In the genomic region with DNA sequence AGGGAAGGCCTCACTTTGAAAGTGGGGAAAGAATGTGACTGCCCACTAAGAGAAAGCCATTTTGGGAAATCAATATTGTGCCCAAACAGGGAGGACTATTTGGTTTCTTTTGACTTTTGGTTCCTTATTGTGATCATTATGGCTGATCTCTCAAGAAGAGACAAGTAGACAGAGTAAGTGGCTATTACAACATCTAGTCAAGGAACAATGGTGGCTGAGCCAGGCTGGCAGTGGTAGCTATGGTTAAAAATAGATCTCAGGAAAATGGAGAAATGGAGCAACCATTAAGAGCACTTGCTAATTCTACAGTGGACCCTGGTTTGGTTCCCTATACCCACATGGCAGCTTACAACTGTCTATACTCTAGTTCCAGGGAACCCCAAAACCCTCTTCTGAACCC, we compare ENCODE assay signal across 26 mouse cellular contexts.
A peak's percentile ranks its signal among the peaks of the same experiment; 100 is the strongest.
DNase-seq lines count a peak whose midpoint lies in the region; ATAC-seq and TF ChIP-seq lines count a peak whose summit lies in the region.
"Had no signal": no experiment of that assay in that cellular context is flagged by ENCODE, and none has a peak within 500 bp of the region (broad histone marks: within the 10 kb centered on the region; RNA-seq: fewer than 3 reads in every experiment).

No protein-coding gene starts in this region.

- no peak for TF ChIP-seq POLR2A in bone marrow macrophage, adult 2 months (IDR thresholded peaks at IDR 0.05; ENCODE audit: borderline replicate concordance, low read depth, low read length)

- no peak overlapping the region for H3K9ac ChIP-seq in kidney, embryonic 16.5 days (replicated peaks; ENCODE audit: low read length)
- H3K9ac ChIP-seq: forebrain, embryonic 13.5 days; heart, embryonic 12.5 days; heart, embryonic 15.5 days; hindbrain, embryonic 14.5 days had no signal

- TF ChIP-seq CTCF in bone marrow macrophage, adult 2 months (IDR thresholded peaks at IDR 0.05; ENCODE audit: low read depth, low read length), result no peak

- H3K27me3 ChIP-seq in kidney, embryonic 16.5 days (ENCODE audit: insufficient read depth, low read length), result no peaks in the 10 kb centered on the region
- H3K27me3 ChIP-seq: forebrain, embryonic 13.5 days; heart, embryonic 12.5 days; heart, embryonic 15.5 days; Patski had no signal

- H3K4me2 ChIP-seq in kidney, embryonic 16.5 days (replicated peaks; ENCODE audit: low read depth, low read length), result no peak overlapping the region
- H3K4me2 ChIP-seq: forebrain, embryonic 13.5 days; heart, embryonic 12.5 days; heart, embryonic 15.5 days; hindbrain, embryonic 14.5 days had no signal

- H3K36me3 ChIP-seq in kidney, embryonic 16.5 days (ENCODE audit: insufficient read depth, low read length), result no peaks in the 10 kb centered on the region
- H3K36me3 ChIP-seq: forebrain, embryonic 10.5 days; heart, embryonic 12.5 days; heart, embryonic 15.5 days had no signal

- H3K27ac ChIP-seq in bone marrow macrophage, adult 2 months (ENCODE audit: insufficient read depth, low read depth, low read length), result peak overlapping the region; percentile 47
- no peak overlapping the region for H3K27ac ChIP-seq in kidney, embryonic 16.5 days (ENCODE audit: low read length)
- H3K27ac ChIP-seq: forebrain, embryonic 10.5 days; forebrain, embryonic 13.5 days; heart, embryonic 15.5 days; hindbrain, embryonic 14.5 days; hindbrain, postnatal 0 days had no signal

- no peak overlapping the region for H3K4me3 ChIP-seq in bone marrow macrophage, adult 2 months (ENCODE audit: insufficient read depth, low read length)
- H3K4me3 ChIP-seq in kidney, embryonic 16.5 days (ENCODE audit: low read length), result no peak overlapping the region
- H3K4me3 ChIP-seq: forebrain, embryonic 10.5 days; forebrain, embryonic 13.5 days; heart, embryonic 12.5 days; heart, embryonic 15.5 days had no signal

- ATAC-seq in granulocyte monocyte progenitor cell, adult 5-6 weeks (replicated peaks; ENCODE audit: poor library complexity, severe bottlenecking), result peak; percentile 88
- ATAC-seq in megakaryocyte progenitor cell, adult 5-6 weeks (replicated peaks; ENCODE audit: poor library complexity), result peak; percentile 57
- no peak for ATAC-seq in kidney, embryonic 16.5 days (ENCODE audit: low FRiP score, low TSS enrichment)
- ATAC-seq: forebrain, embryonic 13.5 days; forebrain, embryonic 16.5 days; hindbrain, postnatal 0 days; inflammation-experienced regulatory T-cells, adult 6 months had no signal

- H3K9me3 ChIP-seq in kidney, embryonic 16.5 days (ENCODE audit: low read length), result no peaks in the 10 kb centered on the region
- H3K9me3 ChIP-seq: forebrain, embryonic 10.5 days; forebrain, embryonic 13.5 days; heart, embryonic 12.5 days; heart, embryonic 15.5 days had no signal

- H3K4me1 ChIP-seq in bone marrow macrophage, adult 2 months (ENCODE audit: control insufficient read depth, insufficient read depth, low read length), result peaks cover 16% of the 10 kb centered on the region
- H3K4me1 ChIP-seq in kidney, embryonic 16.5 days (ENCODE audit: insufficient read depth, low read length), result 0 out of 2 replicates have a peak, but pooled peaks cover 9% of the 10 kb centered on the region
- H3K4me1 ChIP-seq: forebrain, embryonic 10.5 days; forebrain, embryonic 13.5 days; heart, embryonic 12.5 days; heart, embryonic 15.5 days had no signal

- no peak for DNase-seq in right cerebral cortex, postnatal 25 days
- DNase-seq in layer of hippocampus, postnatal 25 days (ENCODE audit: extremely low spot score in 1 of 2, low spot score in 1 of 2), result no peak
- DNase-seq: adrenal gland, postnatal 10 days; adrenal gland, postnatal 36 days; cerebellum, adult 11 months; cerebellum, adult 2 months; cerebellum, adult 9-11 months; cerebellum, postnatal 36 days; gastrocnemius, postnatal 10 days; gastrocnemius, postnatal 36 days; heart, adult 11 months; heart, postnatal 10 days; heart, postnatal 4 days had no signal
